17 mouse cellular contexts compared by ENCODE assay signal in genomic region chr2:168086318-168086717, GRCm38 (mm10). TPM values are rescaled to one million over a fixed set of nuclear protein-coding genes. Genes with fewer than 3 reads are reported as not detected.
"Had no signal": no experiment of that assay in that cellular context is flagged by ENCODE, and none has a peak within 500 bp of the region (broad histone marks: within the 10 kb centered on the region; RNA-seq: fewer than 3 reads in every experiment).

No protein-coding gene starts in this region.

- ATAC-seq: liver, embryonic 12.5 days; midbrain, embryonic 15.5 days had no signal

- H3K36me3 ChIP-seq: limb, embryonic 13.5 days; liver, embryonic 12.5 days; liver, embryonic 15.5 days; lung, embryonic 15.5 days; midbrain, embryonic 15.5 days; neural tube, embryonic 15.5 days had no signal

- H3K4me2 ChIP-seq: limb, embryonic 13.5 days; liver, embryonic 12.5 days; liver, embryonic 15.5 days; lung, embryonic 15.5 days; midbrain, embryonic 12.5 days; midbrain, embryonic 15.5 days; neural tube, embryonic 12.5 days; neural tube, embryonic 15.5 days had no signal

- H3K4me3 ChIP-seq: left cerebral cortex, adult 2 months; limb, embryonic 13.5 days; liver, embryonic 12.5 days; liver, embryonic 15.5 days; lung, embryonic 15.5 days; midbrain, embryonic 12.5 days; midbrain, embryonic 15.5 days; neural tube, embryonic 12.5 days; neural tube, embryonic 15.5 days had no signal

- H3K9me3 ChIP-seq: limb, embryonic 13.5 days; liver, embryonic 12.5 days; liver, embryonic 15.5 days; lung, embryonic 15.5 days; midbrain, embryonic 12.5 days; midbrain, embryonic 15.5 days; neural tube, embryonic 12.5 days; neural tube, embryonic 15.5 days had no signal

- H3K9ac ChIP-seq: limb, embryonic 13.5 days; liver, embryonic 12.5 days; liver, embryonic 15.5 days; lung, embryonic 15.5 days; midbrain, embryonic 12.5 days; midbrain, embryonic 15.5 days; neural tube, embryonic 12.5 days; neural tube, embryonic 15.5 days had no signal

- H3K27ac ChIP-seq: left cerebral cortex, adult 2 months; limb, embryonic 13.5 days; liver, embryonic 12.5 days; liver, embryonic 15.5 days; lung, embryonic 15.5 days; macrophage; midbrain, embryonic 12.5 days; midbrain, embryonic 15.5 days; neural tube, embryonic 12.5 days; neural tube, embryonic 15.5 days had no signal

- DNase-seq: kidney, adult 8-10 months; layer of hippocampus, postnatal 36 days; liver; lung, adult 18-20 months; lung, postnatal 14 days; retina, postnatal 1 day; thymus, postnatal 25 days had no signal

RNA-seq across cellular contexts. Expression of gene Pard6b, which starts 5.5 kb away (rescaled TPM):
- polyA plus RNA-seq: macrophage had no signal
